Mouse (Mus musculus): Measurements from ENCODE around the gene Fam78b. TPM values are rescaled to one million over a fixed set of nuclear protein-coding genes. Genes with fewer than 3 reads are reported as not detected.

Gene Fam78b
- total and polyA plus RNA-seq, 2 experiments from 2014 or later = 8.2 to 20.2 TPM

- no peak for TF ChIP-seq CTCF (IDR thresholded peaks at IDR 0.05)
- H3K9ac ChIP-seq (replicated peaks; ENCODE audit: low read length, poor library complexity, severe bottlenecking) = no peak overlapping the region
- ATAC-seq (ENCODE audit: low FRiP score) = no peak
Observed at GRCm38 (mm10) chr1:167102566-167102965, 101.3 kb downstream of the Fam78b start.

GRCm38 (mm10) chr1:167104956-167105626 is 103.9 kb downstream of the Fam78b start:
- WGBS = 21% methylated on average over 5 of the region's 5 CpGs
- ATAC-seq (ENCODE audit: low FRiP score) (peak; percentile 53), DNase-seq (ENCODE audit: low spot score) (no peak)
- Histone ChIP-seq H3K4me3 (ENCODE audit: low read depth, low read length) (no peak overlapping the region), H3K36me3 (ENCODE audit: insufficient read depth, low read length) (no peaks in the 10 kb centered on the region), H3K9ac (replicated peaks; ENCODE audit: low read length, poor library complexity, severe bottlenecking) (no peak overlapping the region), H3K27me3 (ENCODE audit: insufficient read depth, low read length) (no peaks in the 10 kb centered on the region), H3K9me3 (ENCODE audit: low read length) (no peaks in the 10 kb centered on the region), H3K27ac (ENCODE audit: low read depth, low read length) (0 out of 2 replicates have a peak overlapping the region, but pooled peaks have one; percentile 39), H3K4me2 (ENCODE audit: low read depth, low read length, poor library complexity, severe bottlenecking) (no peak overlapping the region), H3K4me1 (ENCODE audit: insufficient read depth, low read length) (no peaks in the 10 kb centered on the region; the same call in 1 of the 2 replicates)
- no peak for TF ChIP-seq CTCF (IDR thresholded peaks at IDR 0.05)

More at GRCm38 (mm10) chr1:167102566-167102965, 101.3 kb downstream of the Fam78b start:
- no peaks in the 10 kb centered on the region for H3K9me3 ChIP-seq (ENCODE audit: low read length)
- WGBS = 79% methylated on average over 9 of the region's 9 CpGs
- H3K4me2 ChIP-seq (ENCODE audit: low read depth, low read length, poor library complexity, severe bottlenecking) = no peak overlapping the region
- no peak for DNase-seq (ENCODE audit: low spot score)
- H3K4me1 ChIP-seq (ENCODE audit: insufficient read depth, low read length) = no peaks in the 10 kb centered on the region
- H3K4me3 ChIP-seq (ENCODE audit: low read depth, low read length) = no peak overlapping the region
- H3K27me3 ChIP-seq (ENCODE audit: insufficient read depth, low read length) = no peaks in the 10 kb centered on the region
- H3K36me3 ChIP-seq (ENCODE audit: insufficient read depth, low read length) = no peaks in the 10 kb centered on the region
- no peak overlapping the region for H3K27ac ChIP-seq (ENCODE audit: low read depth, low read length)

- 83% methylated on average over 4 of the region's 4 CpGs for WGBS
- H3K36me3 ChIP-seq (ENCODE audit: insufficient read depth, low read length) = no peaks in the 10 kb centered on the region
- no peak for TF ChIP-seq CTCF (IDR thresholded peaks at IDR 0.05)
- no peaks in the 10 kb centered on the region for H3K9me3 ChIP-seq (ENCODE audit: low read length)
- no peak overlapping the region for H3K27ac ChIP-seq (ENCODE audit: low read depth, low read length)
- H3K4me1 ChIP-seq (ENCODE audit: insufficient read depth, low read length) = no peaks in the 10 kb centered on the region; the same call in 1 of the 2 replicates
- H3K4me3 ChIP-seq (ENCODE audit: low read depth, low read length) = no peak overlapping the region
- H3K4me2 ChIP-seq (ENCODE audit: low read depth, low read length, poor library complexity, severe bottlenecking) = no peak overlapping the region
- H3K9ac ChIP-seq (replicated peaks; ENCODE audit: low read length, poor library complexity, severe bottlenecking) = no peak overlapping the region
- H3K27me3 ChIP-seq (ENCODE audit: insufficient read depth, low read length) = no peaks in the 10 kb centered on the region
- DNase-seq (ENCODE audit: low spot score) (no peak), ATAC-seq (ENCODE audit: low FRiP score) (no peak)
Observed at GRCm38 (mm10) chr1:167105916-167106315, 104.7 kb downstream of the Fam78b start.

- Histone ChIP-seq H3K27ac (ENCODE audit: low read depth, low read length) (no peak overlapping the region), H3K36me3 (ENCODE audit: insufficient read depth, low read length) (no peaks in the 10 kb centered on the region), H3K9me3 (ENCODE audit: low read length) (no peaks in the 10 kb centered on the region), H3K4me1 (ENCODE audit: insufficient read depth, low read length) (no peaks in the 10 kb centered on the region; the same call in 1 of the 2 replicates), H3K27me3 (ENCODE audit: insufficient read depth, low read length) (no peaks in the 10 kb centered on the region), H3K4me3 (ENCODE audit: low read depth, low read length) (no peak overlapping the region), H3K4me2 (ENCODE audit: low read depth, low read length, poor library complexity, severe bottlenecking) (no peak overlapping the region), H3K9ac (replicated peaks; ENCODE audit: low read length, poor library complexity, severe bottlenecking) (no peak overlapping the region)
- ATAC-seq (ENCODE audit: low FRiP score) = no peak
- TF ChIP-seq CTCF (IDR thresholded peaks at IDR 0.05) = no peak
- no peak for DNase-seq (ENCODE audit: low spot score)
- 72% methylated on average over 8 of the region's 8 CpGs for WGBS
Observed at GRCm38 (mm10) chr1:167108973-167109509, 107.8 kb downstream of the Fam78b start.

- DNase-seq (ENCODE audit: low spot score) (peak; percentile 42), ATAC-seq (ENCODE audit: low FRiP score) (no peak)
Observed at GRCm38 (mm10) chr1:167114363-167115050, 113.3 kb downstream of the Fam78b start.

GRCm38 (mm10) chr1:167115121-167115520 is 113.9 kb downstream of the Fam78b start:
- no peak for TF ChIP-seq CTCF (IDR thresholded peaks at IDR 0.05)
- H3K4me2 ChIP-seq (ENCODE audit: low read depth, low read length, poor library complexity, severe bottlenecking) = no peak overlapping the region
- H3K27ac ChIP-seq (ENCODE audit: low read depth, low read length) = no peak overlapping the region
- no peak overlapping the region for H3K4me3 ChIP-seq (ENCODE audit: low read depth, low read length)
- WGBS = 17% methylated on average over 4 of the region's 4 CpGs
- H3K36me3 ChIP-seq (ENCODE audit: insufficient read depth, low read length) = no peaks in the 10 kb centered on the region
- H3K27me3 ChIP-seq (ENCODE audit: insufficient read depth, low read length) = no peaks in the 10 kb centered on the region
- no peak overlapping the region for H3K9ac ChIP-seq (replicated peaks; ENCODE audit: low read length, poor library complexity, severe bottlenecking)
- DNase-seq (ENCODE audit: low spot score) = peak; percentile 59
- H3K9me3 ChIP-seq (ENCODE audit: low read length) = no peaks in the 10 kb centered on the region
- H3K4me1 ChIP-seq (ENCODE audit: insufficient read depth, low read length) = no peaks in the 10 kb centered on the region; the same call in 1 of the 2 replicates
- no peak for ATAC-seq (ENCODE audit: low FRiP score)

More at GRCm38 (mm10) chr1:167114363-167115050, 113.3 kb downstream of the Fam78b start:
- no peaks in the 10 kb centered on the region for H3K27me3 ChIP-seq (ENCODE audit: insufficient read depth, low read length)
- no peak overlapping the region for H3K27ac ChIP-seq (ENCODE audit: low read depth, low read length)
- WGBS = 48% methylated on average over 4 of the region's 4 CpGs
- no peaks in the 10 kb centered on the region for H3K9me3 ChIP-seq (ENCODE audit: low read length)
- TF ChIP-seq CTCF (IDR thresholded peaks at IDR 0.05) = no peak
- H3K4me2 ChIP-seq (ENCODE audit: low read depth, low read length, poor library complexity, severe bottlenecking) = no peak overlapping the region
- H3K4me3 ChIP-seq (ENCODE audit: low read depth, low read length) = no peak overlapping the region
- no peaks in the 10 kb centered on the region for H3K36me3 ChIP-seq (ENCODE audit: insufficient read depth, low read length)
- H3K9ac ChIP-seq (replicated peaks; ENCODE audit: low read length, poor library complexity, severe bottlenecking) = no peak overlapping the region
- H3K4me1 ChIP-seq (ENCODE audit: insufficient read depth, low read length) = no peaks in the 10 kb centered on the region; the same call in 1 of the 2 replicates

Data from midbrain, postnatal 0 days (tissue).